Mouse (Mus musculus): Measurements from ENCODE around the gene Fam78b. TPM values are rescaled to one million over a fixed set of nuclear protein-coding genes. Genes with fewer than 3 reads are reported as not detected.

Gene Fam78b
- polyA plus RNA-seq, 1 experiment from 2014 or later, result 0.72 TPM

GRCm38 (mm10) chr1:167108973-167109509 lies 107.8 kb downstream of the Fam78b start:
- H3K4me3 ChIP-seq (ENCODE audit: low read depth, low read length), result no peak overlapping the region
- TF ChIP-seq CTCF (IDR thresholded peaks at IDR 0.05; ENCODE audit: low read depth), result no peak
- no peaks in the 10 kb centered on the region for H3K9me3 ChIP-seq (ENCODE audit: control insufficient read depth)
- no peak overlapping the region for H3K4me2 ChIP-seq (replicated peaks; ENCODE audit: low read depth)
- H3K9ac ChIP-seq (ENCODE audit: low read depth, low read length), result no peak overlapping the region
- H3K36me3 ChIP-seq (ENCODE audit: control insufficient read depth, insufficient read depth), result no peaks in the 10 kb centered on the region
- H3K4me1 ChIP-seq (replicated peaks; ENCODE audit: control insufficient read depth, insufficient read depth, low read length), result no peaks in the 10 kb centered on the region
- 80% methylated on average over 8 of the region's 8 CpGs for WGBS
- ATAC-seq, result no peak
- no peaks in the 10 kb centered on the region for H3K27me3 ChIP-seq (replicated peaks; ENCODE audit: control insufficient read depth, insufficient read depth, low read length)
- H3K27ac ChIP-seq (ENCODE audit: low read depth, low read length), result no peak overlapping the region

- Histone ChIP-seq H3K27ac (ENCODE audit: low read depth, low read length) (no peak overlapping the region), H3K4me2 (replicated peaks; ENCODE audit: low read depth) (no peak overlapping the region), H3K9ac (ENCODE audit: low read depth, low read length) (no peak overlapping the region), H3K4me1 (replicated peaks; ENCODE audit: control insufficient read depth, insufficient read depth, low read length) (no peaks in the 10 kb centered on the region), H3K4me3 (ENCODE audit: low read depth, low read length) (no peak overlapping the region), H3K36me3 (ENCODE audit: control insufficient read depth, insufficient read depth) (no peaks in the 10 kb centered on the region), H3K27me3 (replicated peaks; ENCODE audit: control insufficient read depth, insufficient read depth, low read length) (no peaks in the 10 kb centered on the region), H3K9me3 (ENCODE audit: control insufficient read depth) (no peaks in the 10 kb centered on the region)
- no peak for TF ChIP-seq CTCF (IDR thresholded peaks at IDR 0.05; ENCODE audit: low read depth)
- no peak for ATAC-seq
- 65% methylated on average over 4 of the region's 4 CpGs for WGBS
These were observed 113.3 kb downstream of the Fam78b start for GRCm38 (mm10) chr1:167114363-167115050.

GRCm38 (mm10) chr1:167115121-167115520 lies 113.9 kb downstream of the Fam78b start:
- 52% methylated on average over 4 of the region's 4 CpGs for WGBS
- H3K27me3 ChIP-seq (replicated peaks; ENCODE audit: control insufficient read depth, insufficient read depth, low read length), result no peaks in the 10 kb centered on the region
- no peaks in the 10 kb centered on the region for H3K4me1 ChIP-seq (replicated peaks; ENCODE audit: control insufficient read depth, insufficient read depth, low read length)
- ATAC-seq, result no peak
- no peak for TF ChIP-seq CTCF (IDR thresholded peaks at IDR 0.05; ENCODE audit: low read depth)
- H3K4me2 ChIP-seq (replicated peaks; ENCODE audit: low read depth), result no peak overlapping the region
- no peak overlapping the region for H3K27ac ChIP-seq (ENCODE audit: low read depth, low read length)
- no peak overlapping the region for H3K4me3 ChIP-seq (ENCODE audit: low read depth, low read length)
- H3K9me3 ChIP-seq (ENCODE audit: control insufficient read depth), result no peaks in the 10 kb centered on the region
- no peaks in the 10 kb centered on the region for H3K36me3 ChIP-seq (ENCODE audit: control insufficient read depth, insufficient read depth)
- H3K9ac ChIP-seq (ENCODE audit: low read depth, low read length), result no peak overlapping the region

- Histone ChIP-seq H3K9me3 (ENCODE audit: control insufficient read depth) (no peaks in the 10 kb centered on the region), H3K4me3 (ENCODE audit: low read depth, low read length) (no peak overlapping the region), H3K9ac (ENCODE audit: low read depth, low read length) (no peak overlapping the region), H3K27ac (ENCODE audit: low read depth, low read length) (no peak overlapping the region), H3K4me2 (replicated peaks; ENCODE audit: low read depth) (no peak overlapping the region), H3K36me3 (ENCODE audit: control insufficient read depth, insufficient read depth) (no peaks in the 10 kb centered on the region), H3K27me3 (replicated peaks; ENCODE audit: control insufficient read depth, insufficient read depth, low read length) (no peaks in the 10 kb centered on the region), H3K4me1 (replicated peaks; ENCODE audit: control insufficient read depth, insufficient read depth, low read length) (no peaks in the 10 kb centered on the region)
- no peak for ATAC-seq
- no peak for TF ChIP-seq CTCF (IDR thresholded peaks at IDR 0.05; ENCODE audit: low read depth)
- WGBS, result 71% methylated on average over 3 of the region's 3 CpGs
These were observed 115.5 kb downstream of the Fam78b start for GRCm38 (mm10) chr1:167116733-167117132.

GRCm38 (mm10) chr1:167118971-167119370 lies 117.8 kb downstream of the Fam78b start:
- no peak for ATAC-seq
- Histone ChIP-seq H3K9me3 (ENCODE audit: control insufficient read depth) (no peaks in the 10 kb centered on the region), H3K4me1 (replicated peaks; ENCODE audit: control insufficient read depth, insufficient read depth, low read length) (no peaks in the 10 kb centered on the region), H3K27me3 (replicated peaks; ENCODE audit: control insufficient read depth, insufficient read depth, low read length) (no peaks in the 10 kb centered on the region), H3K36me3 (ENCODE audit: control insufficient read depth, insufficient read depth) (no peaks in the 10 kb centered on the region), H3K27ac (ENCODE audit: low read depth, low read length) (no peak overlapping the region), H3K9ac (ENCODE audit: low read depth, low read length) (no peak overlapping the region), H3K4me2 (replicated peaks; ENCODE audit: low read depth) (no peak overlapping the region), H3K4me3 (ENCODE audit: low read depth, low read length) (no peak overlapping the region)
- 79% methylated on average over 7 of the region's 7 CpGs for WGBS
- no peak for TF ChIP-seq CTCF (IDR thresholded peaks at IDR 0.05; ENCODE audit: low read depth)

GRCm38 (mm10) chr1:167119439-167119838 lies 118.2 kb downstream of the Fam78b start:
- Histone ChIP-seq H3K27me3 (replicated peaks; ENCODE audit: control insufficient read depth, insufficient read depth, low read length) (no peaks in the 10 kb centered on the region), H3K36me3 (ENCODE audit: control insufficient read depth, insufficient read depth) (no peaks in the 10 kb centered on the region), H3K9me3 (ENCODE audit: control insufficient read depth) (no peaks in the 10 kb centered on the region), H3K9ac (ENCODE audit: low read depth, low read length) (no peak overlapping the region), H3K27ac (ENCODE audit: low read depth, low read length) (no peak overlapping the region), H3K4me1 (replicated peaks; ENCODE audit: control insufficient read depth, insufficient read depth, low read length) (no peaks in the 10 kb centered on the region), H3K4me2 (replicated peaks; ENCODE audit: low read depth) (no peak overlapping the region), H3K4me3 (ENCODE audit: low read depth, low read length) (no peak overlapping the region)
- no peak for ATAC-seq
- no peak for TF ChIP-seq CTCF (IDR thresholded peaks at IDR 0.05; ENCODE audit: low read depth)
- 77% methylated on average over 8 of the region's 8 CpGs for WGBS

Data from intestine, postnatal 0 days (tissue).